Mouse (Mus musculus) embryonic facial prominence, embryonic 12.5 days (tissue): ENCODE measurements around the gene Kalrn. TPM values are rescaled to one million over a fixed set of nuclear protein-coding genes. Genes with fewer than 3 reads are reported as not detected.

Experiments used
- ATAC-seq: fragments of 200-750 bp; cut with Nextera tagmentation; 2 replicates; pipeline ENCODE4 v1.8.0; 2017; ENCODE audit not compliant: insufficient number of reproducible peaks, insufficient read depth, low FRiP score, low TSS enrichment
- H3K27ac ChIP-seq: fragments of 300-500 bp; sonication (generic); 2 replicates; pipeline ENCODE4 v1.5.1; 2016; ENCODE audit warnings: mild to moderate bottlenecking
- H3K27me3 ChIP-seq: fragments of 300-500 bp; sonication (generic); 2 replicates; pipeline ENCODE4 v1.6.1; 2016; ENCODE audit warnings: mild to moderate bottlenecking, moderate library complexity
- H3K36me3 ChIP-seq: fragments of 300-500 bp; sonication (generic); 2 replicates; pipeline ENCODE4 v1.6.1; 2016; ENCODE audit warnings: mild to moderate bottlenecking
- H3K4me1 ChIP-seq: fragments of 300-500 bp; sonication (generic); 2 replicates; pipeline ENCODE4 v1.6.1; 2016
- H3K4me2 ChIP-seq: fragments of 300-500 bp; sonication (generic); replicated peaks from 2 replicates; pipeline ENCODE4 v1.6.1; 2016; ENCODE audit warnings: mild to moderate bottlenecking, moderate library complexity
- H3K4me3 ChIP-seq: fragments of 300-500 bp; sonication (generic); 2 replicates; pipeline ENCODE4 v1.5.1; 2016; ENCODE audit warnings: mild to moderate bottlenecking
- H3K9ac ChIP-seq: fragments of 300-500 bp; sonication (generic); 2 replicates; pipeline ENCODE4 v1.6.1; 2016; ENCODE audit warnings: mild to moderate bottlenecking, moderate library complexity
- H3K9me3 ChIP-seq: fragments of 300-500 bp; sonication (generic); 2 replicates; pipeline ENCODE4 v1.6.1; 2016; ENCODE audit warnings: mild to moderate bottlenecking, moderate library complexity
- WGBS: fragments of 180-500 bp; shearing (Covaris S2); methylation state at CpG from one replicate; pipeline ENCODE4 v1.1.7; 2016; 5-methylcytosine and 5-hydroxymethylcytosine counted together
- polyA plus RNA-seq: library from polyadenylated mRNA; unstranded; fragments of >200 nt; fragmentation: Nextera tagmentation; extraction: Ambion mirVana; gene quantifications from 2 replicates; pipeline ENCODE4 v1.2.1, GENCODE M21; 2016

Gene Kalrn
- polyA plus RNA-seq, 1 experiment from 2014 or later: 19.2 TPM

GRCm38 (mm10) chr16:34302063-34302462 is 271.3 kb downstream of the Kalrn start:
- Histone ChIP-seq H3K4me2 (no peak overlapping the region), H3K4me3 (no peak overlapping the region), H3K27me3 (no peaks in the 10 kb centered on the region), H3K36me3 (peaks cover 25% of the 10 kb centered on the region), H3K27ac (no peak overlapping the region), H3K9me3 (no peaks in the 10 kb centered on the region), H3K4me1 (no peaks in the 10 kb centered on the region), H3K9ac (no peak overlapping the region)
- ATAC-seq: no peak
- 89% methylated on average over 1 of the region's 1 CpGs for WGBS

GRCm38 (mm10) chr16:34299226-34299625 is 274.1 kb downstream of the Kalrn start:
- Histone ChIP-seq H3K4me2 (no peak overlapping the region), H3K36me3 (peaks cover 11% of the 10 kb centered on the region; the same call in 1 of the 2 replicates), H3K27ac (no peak overlapping the region), H3K4me1 (no peaks in the 10 kb centered on the region), H3K9me3 (no peaks in the 10 kb centered on the region), H3K4me3 (no peak overlapping the region), H3K9ac (no peak overlapping the region), H3K27me3 (no peaks in the 10 kb centered on the region)
- 84% methylated on average over 2 of the region's 2 CpGs for WGBS
- no peak for ATAC-seq

- H3K27ac ChIP-seq: no peak overlapping the region
- no peaks in the 10 kb centered on the region for H3K9me3 ChIP-seq
- 84% methylated on average over 5 of the region's 5 CpGs for WGBS
- H3K27me3 ChIP-seq: no peaks in the 10 kb centered on the region
- no peaks in the 10 kb centered on the region for H3K4me1 ChIP-seq
- no peak overlapping the region for H3K4me3 ChIP-seq
- no peak overlapping the region for H3K9ac ChIP-seq
- H3K36me3 ChIP-seq: peaks cover 20% of the 10 kb centered on the region
- no peak overlapping the region for H3K4me2 ChIP-seq
- ATAC-seq: no peak
These were observed 275.2 kb downstream of the Kalrn start for GRCm38 (mm10) chr16:34297911-34298682.

- whole genome bisulfite sequencing: 76% methylated on average over 6 of the region's 6 CpGs
- no peak for ATAC-seq
- Histone ChIP-seq H3K9me3 (no peaks in the 10 kb centered on the region), H3K27ac (no peak overlapping the region), H3K9ac (no peak overlapping the region), H3K4me1 (no peaks in the 10 kb centered on the region), H3K36me3 (peaks cover 19% of the 10 kb centered on the region), H3K4me3 (no peak overlapping the region), H3K27me3 (no peaks in the 10 kb centered on the region), H3K4me2 (no peak overlapping the region)
These were observed 278.8 kb downstream of the Kalrn start for GRCm38 (mm10) chr16:34294568-34294967.

GRCm38 (mm10) chr16:34293675-34294074 is 279.7 kb downstream of the Kalrn start:
- no peaks in the 10 kb centered on the region for H3K4me1 ChIP-seq
- no peak overlapping the region for H3K4me2 ChIP-seq
- H3K27ac ChIP-seq: no peak overlapping the region
- no peak overlapping the region for H3K4me3 ChIP-seq
- H3K27me3 ChIP-seq: no peaks in the 10 kb centered on the region
- no peak overlapping the region for H3K9ac ChIP-seq
- no peak for ATAC-seq
- WGBS: 93% methylated on average over 2 of the region's 2 CpGs
- H3K36me3 ChIP-seq: peaks cover 19% of the 10 kb centered on the region
- no peaks in the 10 kb centered on the region for H3K9me3 ChIP-seq

- H3K4me1 ChIP-seq: no peaks in the 10 kb centered on the region
- no peak overlapping the region for H3K4me3 ChIP-seq
- no peak for ATAC-seq
- 48% methylated on average over 7 of the region's 7 CpGs for WGBS
- peaks cover 16% of the 10 kb centered on the region for H3K36me3 ChIP-seq
- H3K27me3 ChIP-seq: no peaks in the 10 kb centered on the region
- no peak overlapping the region for H3K4me2 ChIP-seq
- H3K9me3 ChIP-seq: no peaks in the 10 kb centered on the region
- no peak overlapping the region for H3K9ac ChIP-seq
- H3K27ac ChIP-seq: no peak overlapping the region
These were observed 283.7 kb downstream of the Kalrn start for GRCm38 (mm10) chr16:34289583-34289982.

GRCm38 (mm10) chr16:34282026-34282425 is 291.3 kb downstream of the Kalrn start:
- Histone ChIP-seq H3K27me3 (no peaks in the 10 kb centered on the region), H3K27ac (no peak overlapping the region), H3K4me1 (peaks cover 5% of the 10 kb centered on the region; the same call in 1 of the 2 replicates), H3K9me3 (no peaks in the 10 kb centered on the region), H3K36me3 (no peaks in the 10 kb centered on the region; the same call in 1 of the 2 replicates), H3K4me3 (no peak overlapping the region), H3K9ac (no peak overlapping the region), H3K4me2 (no peak overlapping the region)
- 87% methylated on average over 8 of the region's 8 CpGs for WGBS
- no peak for ATAC-seq

- Histone ChIP-seq H3K9ac (no peak overlapping the region), H3K4me2 (no peak overlapping the region), H3K36me3 (no peaks in the 10 kb centered on the region; the same call in 1 of the 2 replicates), H3K9me3 (no peaks in the 10 kb centered on the region), H3K4me3 (no peak overlapping the region), H3K27ac (no peak overlapping the region), H3K4me1 (peaks cover 5% of the 10 kb centered on the region; the same call in 1 of the 2 replicates), H3K27me3 (no peaks in the 10 kb centered on the region)
- 87% methylated on average over 7 of the region's 7 CpGs for WGBS
- no peak for ATAC-seq
These were observed 293.5 kb downstream of the Kalrn start for GRCm38 (mm10) chr16:34279654-34280383.

GRCm38 (mm10) chr16:34278249-34278790 is 295.0 kb downstream of the Kalrn start:
- Histone ChIP-seq H3K27ac (no peak overlapping the region), H3K4me2 (no peak overlapping the region), H3K27me3 (no peaks in the 10 kb centered on the region), H3K4me1 (peaks cover 5% of the 10 kb centered on the region; the same call in 1 of the 2 replicates), H3K36me3 (no peaks in the 10 kb centered on the region; the same call in 1 of the 2 replicates), H3K9ac (no peak overlapping the region), H3K9me3 (no peaks in the 10 kb centered on the region), H3K4me3 (no peak overlapping the region)
- WGBS: 17% methylated on average over 4 of the region's 4 CpGs
- no peak for ATAC-seq

- Histone ChIP-seq H3K36me3 (no peaks in the 10 kb centered on the region; the same call in 1 of the 2 replicates), H3K9me3 (no peaks in the 10 kb centered on the region), H3K27me3 (no peaks in the 10 kb centered on the region), H3K9ac (no peak overlapping the region), H3K4me2 (no peak overlapping the region), H3K27ac (no peak overlapping the region), H3K4me3 (no peak overlapping the region), H3K4me1 (peaks cover 5% of the 10 kb centered on the region; the same call in 1 of the 2 replicates)
- no peak for ATAC-seq
These were observed 298.7 kb downstream of the Kalrn start for GRCm38 (mm10) chr16:34274607-34275006.

- 88% methylated on average over 5 of the region's 5 CpGs for WGBS
- Histone ChIP-seq H3K4me1 (no peaks in the 10 kb centered on the region), H3K36me3 (no peaks in the 10 kb centered on the region), H3K4me2 (no peak overlapping the region), H3K27ac (no peak overlapping the region), H3K9me3 (no peaks in the 10 kb centered on the region), H3K27me3 (no peaks in the 10 kb centered on the region), H3K4me3 (no peak overlapping the region), H3K9ac (no peak overlapping the region)
- no peak for ATAC-seq
These were observed 301.9 kb downstream of the Kalrn start for GRCm38 (mm10) chr16:34271476-34271875.

GRCm38 (mm10) chr16:34270681-34271080 is 302.7 kb downstream of the Kalrn start:
- H3K27me3 ChIP-seq: no peaks in the 10 kb centered on the region
- no peak overlapping the region for H3K4me2 ChIP-seq
- H3K27ac ChIP-seq: no peak overlapping the region
- no peak overlapping the region for H3K9ac ChIP-seq
- no peak overlapping the region for H3K4me3 ChIP-seq
- H3K9me3 ChIP-seq: no peaks in the 10 kb centered on the region
- 69% methylated on average over 2 of the region's 2 CpGs for WGBS
- H3K36me3 ChIP-seq: no peaks in the 10 kb centered on the region
- ATAC-seq: no peak
- no peaks in the 10 kb centered on the region for H3K4me1 ChIP-seq
